Mouse (Mus musculus) ovary, adult 18-20 months (tissue): ENCODE results near the gene Nisch.

Experiments
- DNase-seq: peaks from one replicate; pipeline ENCODE4 v3.0.0; 2022; ENCODE audit warnings: low spot score, mixed read lengths

The Nisch gene

GRCm38 (mm10) chr14:31216846-31217245 is at the start of gene Nisch:
Gene Nisch, minus strand, starts transcription at chr14:31216946.
- DNase-seq, result no peak

DNA sequence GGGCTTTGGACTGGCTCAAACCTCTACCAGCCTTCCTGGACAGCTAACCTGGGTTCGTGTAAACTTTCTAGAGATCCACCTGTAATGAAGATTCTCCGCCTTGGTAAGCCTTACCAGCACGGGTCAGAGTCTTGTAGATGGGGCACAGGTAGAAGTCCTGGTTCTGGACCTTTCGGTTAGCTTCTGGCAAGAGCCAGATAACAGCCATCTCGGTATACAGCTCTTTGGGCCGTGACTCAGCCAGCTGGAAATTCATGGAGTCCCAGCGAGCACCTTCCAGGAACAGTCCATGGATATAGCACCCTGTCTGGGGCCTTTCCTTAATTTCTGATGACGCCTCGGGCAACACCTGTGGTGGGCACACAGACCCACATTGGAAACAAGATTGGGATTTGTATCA is 44.2 kb upstream of the Nisch start:
- DNase-seq, result no peak

DNA sequence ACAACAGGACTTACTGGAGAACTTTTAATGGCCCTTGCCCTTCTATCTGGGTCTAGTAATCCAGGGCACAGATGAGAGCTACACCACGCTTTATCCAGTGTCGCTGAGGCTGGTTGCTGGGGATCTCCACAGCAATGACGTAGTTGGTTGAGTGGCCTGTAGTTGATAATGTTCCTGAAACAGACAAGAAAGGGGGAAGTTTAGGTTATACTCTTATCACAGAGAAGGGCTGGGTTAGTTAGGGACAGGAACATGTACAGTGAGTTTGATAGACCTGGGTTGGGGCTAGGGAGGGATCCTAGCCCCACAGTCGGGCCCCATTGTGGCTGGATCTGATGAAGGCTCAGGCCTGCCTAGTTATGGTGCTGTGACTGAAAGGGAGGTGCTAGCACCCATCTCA is 43.6 kb upstream of the Nisch start:
- DNase-seq, result no peak

GRCm38 (mm10) chr14:31258476-31259050 is 41.8 kb upstream of the Nisch start:
- no peak for DNase-seq

DNA sequence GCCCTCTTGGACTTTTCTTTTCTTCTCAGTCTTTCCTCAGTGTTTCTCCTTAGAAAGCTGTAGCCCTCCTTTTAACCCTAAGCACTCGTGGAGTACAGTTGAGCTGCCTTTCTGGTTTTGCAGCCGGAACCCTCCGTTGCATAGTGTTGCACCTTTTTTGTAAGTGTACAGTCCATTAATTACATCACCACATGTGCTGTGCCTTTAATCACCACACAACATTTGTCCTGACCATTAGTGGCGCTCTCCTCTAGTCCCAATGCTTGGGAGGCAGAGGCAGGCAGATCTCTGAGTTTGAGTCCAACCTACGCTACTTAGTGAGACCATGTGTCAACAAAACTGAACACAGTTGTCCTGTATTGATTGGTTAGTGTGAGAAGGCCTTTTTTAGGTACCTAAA is 35.3 kb upstream of the Nisch start:
- DNase-seq, result no peak

DNA sequence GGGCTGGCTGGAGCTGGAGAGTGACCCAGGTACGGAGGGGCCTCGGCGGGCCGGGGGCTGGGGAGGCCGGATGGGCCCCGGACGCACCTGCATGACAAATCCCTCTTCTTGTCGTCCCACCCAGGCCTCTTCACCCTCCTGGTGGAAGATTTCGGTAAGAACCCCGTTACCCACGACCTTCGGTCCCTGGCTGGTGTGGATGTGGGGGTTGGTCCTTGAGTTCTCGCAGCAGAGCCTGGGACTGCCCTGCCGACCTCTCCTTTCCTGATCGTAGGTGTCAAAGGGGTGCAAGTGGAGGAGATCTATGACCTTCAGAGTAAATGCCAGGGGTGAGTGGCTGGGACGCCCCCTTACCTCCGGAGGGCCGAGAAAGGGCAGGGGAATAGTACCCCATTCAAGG is 34.9 kb upstream of the Nisch start:
- no peak for DNase-seq

GRCm38 (mm10) chr14:31251084-31251604 is 34.4 kb upstream of the Nisch start, which contains the start of the genes Phf7 and Bap1:
Gene Phf7, minus strand, starts transcription at chr14:31251317.
Gene Bap1, plus strand, starts transcription at chr14:31251450.
- peak; percentile 89 for DNase-seq

DNA sequence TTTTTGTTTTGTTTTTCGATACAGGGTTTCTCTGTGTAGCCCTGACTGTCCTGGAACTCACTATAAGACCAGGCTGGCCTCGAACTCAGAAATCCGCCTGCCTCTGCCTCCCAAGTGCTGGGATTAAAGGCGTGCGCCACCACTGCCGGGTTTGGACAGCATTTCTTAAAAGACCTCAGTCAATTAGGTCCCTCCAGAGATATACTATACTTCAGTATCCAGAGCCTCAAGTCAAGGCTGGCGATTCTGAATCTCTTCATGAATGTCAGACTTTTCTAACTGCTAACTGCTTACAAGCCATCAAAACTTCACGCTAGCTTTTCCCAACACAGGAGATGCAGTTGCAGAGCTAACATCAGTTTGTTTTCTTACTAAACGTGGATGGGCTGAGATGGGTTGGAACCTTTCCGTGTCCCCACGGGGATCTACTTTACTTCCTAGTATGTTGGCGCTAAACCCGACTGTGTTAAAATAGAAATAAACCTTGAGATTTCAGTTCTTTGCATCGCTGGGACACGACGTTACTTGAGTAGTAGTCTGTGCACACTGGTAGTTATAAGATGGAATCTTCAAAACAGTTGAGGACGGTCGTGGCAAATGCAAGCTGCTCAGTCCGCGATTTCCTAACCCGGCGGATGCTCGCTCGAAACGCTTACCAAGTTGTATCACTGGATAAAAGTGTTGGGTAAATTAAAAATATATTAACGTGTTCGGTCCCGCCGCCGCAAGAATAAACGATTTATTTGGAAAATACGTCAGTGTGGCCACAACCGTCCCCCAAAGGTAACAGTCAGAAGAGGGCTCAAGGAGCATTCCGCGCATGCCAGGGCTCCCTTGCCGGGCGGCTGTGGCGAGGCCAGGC is 33.7 kb upstream of the Nisch start:
- DNase-seq, result no peak

DNA sequence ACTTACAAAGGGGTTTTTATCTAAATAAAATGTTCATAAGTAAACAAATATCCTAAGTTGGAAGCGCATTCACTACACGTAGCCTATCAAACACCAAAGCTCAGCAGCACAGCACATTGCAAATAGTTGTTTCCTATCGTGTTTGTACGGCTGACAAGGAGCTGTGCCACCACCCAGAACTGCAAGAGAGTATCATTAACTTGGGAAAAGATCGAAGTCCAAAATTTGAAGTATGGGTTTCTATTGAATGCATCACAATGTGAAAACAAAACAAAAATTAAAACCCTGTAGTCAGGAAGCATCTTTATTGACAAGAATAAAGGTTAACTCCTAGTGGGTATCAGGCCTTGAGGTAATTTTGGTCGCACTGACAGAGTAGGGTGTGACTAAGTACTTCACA is 31.6 kb upstream of the Nisch start:
- no peak for DNase-seq

DNA sequence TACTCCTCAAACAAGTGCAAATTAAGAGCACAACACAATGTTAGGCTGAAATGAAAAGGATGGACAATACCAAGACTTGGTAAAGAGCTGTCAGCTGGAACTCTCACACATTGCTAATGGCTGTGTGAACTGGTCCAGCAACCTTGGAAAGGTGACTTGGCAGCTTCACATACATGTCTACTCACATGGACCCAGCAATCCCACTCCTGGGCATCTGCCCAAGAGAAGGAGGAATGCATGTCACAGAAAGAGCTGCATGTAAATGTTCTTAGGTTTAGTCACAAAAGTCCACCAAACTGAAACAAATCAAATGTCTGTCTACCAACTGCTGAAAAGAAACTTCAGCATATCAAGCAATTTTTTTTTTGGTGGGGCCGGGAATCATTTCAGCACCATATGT is 29.2 kb upstream of the Nisch start:
- no peak for DNase-seq

- no peak for DNase-seq
These were observed 28.0 kb upstream of the Nisch start for GRCm38 (mm10) chr14:31244777-31245176.

DNA sequence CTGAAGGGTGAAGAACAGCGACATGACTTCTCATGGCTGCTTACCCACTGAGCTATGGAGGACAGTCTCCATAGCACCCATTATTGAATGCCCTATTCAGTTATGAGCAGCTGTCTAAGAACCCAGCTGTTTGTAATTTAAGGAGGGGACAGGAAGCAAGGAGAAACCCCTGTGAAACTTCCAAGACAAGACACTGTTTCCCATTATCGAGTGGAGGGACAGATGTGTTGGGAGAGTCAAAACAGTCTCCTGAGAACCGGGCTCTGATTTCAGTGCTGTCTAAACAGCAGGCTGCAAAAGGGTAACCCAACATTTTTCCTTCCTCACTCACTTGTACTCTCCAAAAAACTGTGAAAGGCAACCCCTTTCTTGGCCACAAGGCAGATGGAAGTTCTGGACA is 23.8 kb upstream of the Nisch start:
- no peak for DNase-seq

DNA sequence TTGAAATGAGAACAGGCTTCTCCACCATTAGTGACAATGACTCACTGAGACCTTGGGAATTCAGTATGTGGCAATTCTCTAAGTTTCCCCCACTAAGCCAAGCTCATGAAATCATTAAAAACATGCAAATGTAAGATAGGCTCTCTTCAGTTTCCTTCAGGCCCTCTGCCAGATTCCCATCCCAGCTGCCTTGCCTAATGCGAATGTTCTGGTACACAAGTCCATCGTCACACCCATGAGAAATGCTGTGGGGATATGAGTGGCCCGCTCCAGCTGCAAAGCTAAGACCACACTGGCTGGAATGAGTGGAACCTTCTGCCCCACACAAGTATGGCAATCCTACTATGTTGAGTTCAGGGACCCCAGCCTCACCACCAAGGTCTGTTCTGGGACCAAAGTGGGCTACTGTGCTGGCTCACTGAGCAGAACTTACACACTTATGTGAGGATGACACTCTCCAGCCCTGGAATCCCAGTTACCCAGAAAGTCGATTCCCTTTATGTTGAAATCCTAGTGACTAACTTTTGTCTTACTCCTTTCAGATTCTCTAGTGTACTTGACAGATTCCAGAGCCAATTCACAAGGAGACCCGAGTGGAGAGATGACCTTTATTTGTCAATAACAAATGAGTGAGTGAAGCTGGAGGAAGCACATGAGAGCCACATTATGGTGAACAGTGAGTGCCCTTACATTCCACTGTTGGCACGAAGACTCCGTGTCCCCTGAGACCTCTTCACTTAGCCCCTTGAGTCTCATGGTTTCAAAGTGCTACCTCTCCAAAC is 20.5 kb upstream of the Nisch start:
- no peak for DNase-seq

DNA sequence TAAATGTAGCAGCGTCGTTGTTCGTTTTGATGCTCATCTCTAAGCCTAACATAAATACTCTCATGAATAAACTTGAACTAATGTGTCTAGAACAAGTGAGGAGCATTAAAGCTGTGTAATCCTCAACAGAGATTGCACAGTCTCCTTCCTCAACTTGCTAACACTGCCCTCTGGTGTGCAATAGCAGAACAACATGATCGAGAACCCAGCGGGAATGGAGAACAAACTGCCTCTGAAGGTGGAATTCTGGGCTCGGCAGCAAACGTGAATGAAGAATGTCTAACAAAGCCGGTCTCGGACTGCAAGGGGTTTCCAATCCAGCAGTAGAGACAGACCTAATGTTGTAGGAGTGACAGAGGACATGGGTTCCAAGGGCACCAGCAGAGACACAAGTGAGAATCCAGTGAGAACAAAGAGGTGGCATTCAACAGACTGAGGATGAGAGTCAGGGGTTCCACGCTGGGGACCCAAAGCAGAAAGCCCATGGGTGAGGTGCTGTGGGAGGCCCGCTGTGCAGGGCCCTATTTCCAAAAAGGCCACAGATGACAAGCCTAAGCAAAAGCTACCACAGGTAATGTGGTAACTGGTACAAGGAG is 17.3 kb upstream of the Nisch start:
- peak; percentile 48 for DNase-seq

DNA sequence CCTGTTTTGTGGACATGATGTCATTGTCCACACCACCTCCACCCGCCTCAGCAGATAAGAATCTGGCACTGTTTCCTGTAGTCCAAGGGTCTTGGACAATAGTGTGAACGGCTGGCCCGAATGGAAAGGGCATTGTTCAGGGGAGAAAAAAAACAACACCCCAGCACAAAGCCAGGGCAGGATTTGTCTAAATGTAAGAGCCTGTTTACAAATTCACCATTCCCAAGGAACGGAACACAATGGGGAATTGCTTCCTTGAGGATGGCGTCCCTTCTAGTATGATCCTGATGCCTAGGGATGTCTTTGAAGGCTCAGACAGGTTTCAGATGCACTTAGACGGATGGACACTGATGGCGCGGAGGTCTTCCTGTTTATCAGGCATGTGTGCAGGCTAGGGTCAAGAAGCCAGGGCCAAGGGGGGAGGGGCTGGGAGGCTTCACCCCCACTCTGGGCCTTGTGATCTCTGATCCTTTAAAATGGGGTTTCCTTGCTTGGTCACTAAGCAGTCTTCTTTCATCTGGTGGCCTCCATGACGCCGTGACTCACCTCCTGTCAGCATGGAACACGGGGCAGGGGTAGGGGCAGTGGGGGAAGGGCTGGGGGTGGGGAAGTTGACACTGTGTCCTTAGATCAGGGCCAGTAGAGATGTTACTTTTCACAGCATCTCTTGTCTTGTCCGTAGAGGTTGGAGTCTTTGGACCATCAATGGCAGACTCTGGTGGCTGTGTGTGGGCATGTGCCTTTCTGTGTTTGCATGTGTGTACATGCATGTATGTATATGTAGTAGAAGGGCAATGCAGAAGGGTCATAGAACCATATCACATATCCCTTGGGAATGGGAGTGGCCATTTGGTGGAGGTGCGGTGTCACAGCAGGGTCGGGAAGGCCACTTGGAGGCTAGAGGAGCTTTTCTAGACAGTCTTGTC is 16.6 kb upstream of the Nisch start:
- DNase-seq, result no peak

DNA sequence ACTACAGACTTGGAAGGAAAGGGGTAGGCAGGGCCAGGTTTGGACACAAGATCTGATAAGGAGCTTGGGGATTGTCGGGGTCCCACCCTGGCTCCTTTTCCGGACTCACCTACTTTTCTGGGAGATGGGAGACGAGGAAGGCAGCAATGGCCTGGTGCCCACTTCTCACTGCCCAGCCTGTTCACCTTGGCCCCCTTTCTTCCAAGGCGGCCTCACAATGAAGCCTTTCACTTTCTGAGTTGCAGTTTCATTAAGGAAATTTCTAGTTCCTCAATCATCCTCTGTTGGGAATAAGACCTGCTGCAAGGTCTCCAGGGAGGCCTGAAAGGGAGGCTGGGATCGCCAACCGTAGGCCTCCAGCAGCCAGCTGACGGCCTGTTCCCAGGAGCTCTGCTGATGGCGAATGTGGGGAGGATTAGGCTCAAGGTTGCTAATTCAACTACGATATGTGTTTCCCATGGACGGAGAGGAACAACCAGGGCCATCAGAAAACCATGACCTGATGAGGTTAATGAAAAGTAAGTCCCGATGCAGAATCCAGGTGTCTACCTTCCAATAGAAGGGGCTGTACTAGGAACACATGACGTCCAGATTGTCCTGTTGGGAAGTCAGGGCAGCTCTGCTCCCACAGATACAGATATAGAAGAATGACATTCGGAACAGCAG is 15.8 kb upstream of the Nisch start:
- DNase-seq, result no peak

DNA sequence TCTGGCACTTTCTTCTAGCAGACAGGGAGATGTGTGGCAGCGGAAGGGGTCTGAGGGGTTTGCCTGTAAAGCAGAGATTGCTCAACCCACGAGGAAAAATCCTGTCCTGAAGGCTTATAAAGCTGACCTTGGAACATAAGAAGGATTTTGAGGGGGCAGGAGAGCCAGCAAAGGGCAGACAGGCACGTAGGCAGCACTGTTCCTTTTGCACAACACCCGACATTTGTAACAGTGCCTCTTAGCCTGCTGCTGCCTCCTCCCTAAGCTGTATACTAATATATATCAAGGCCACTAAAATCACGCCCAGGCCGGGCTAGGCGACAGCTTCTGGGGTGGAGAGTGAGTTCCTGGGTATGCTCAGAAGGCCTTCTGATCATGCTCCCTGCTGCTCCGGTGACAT is 13.7 kb upstream of the Nisch start:
- no peak for DNase-seq

- DNase-seq, result no peak
These were observed 11.5 kb upstream of the Nisch start for GRCm38 (mm10) chr14:31228234-31228633.

- DNase-seq, result peak; percentile 86
These were observed 10.2 kb upstream of the Nisch start for GRCm38 (mm10) chr14:31226978-31227377.

DNA sequence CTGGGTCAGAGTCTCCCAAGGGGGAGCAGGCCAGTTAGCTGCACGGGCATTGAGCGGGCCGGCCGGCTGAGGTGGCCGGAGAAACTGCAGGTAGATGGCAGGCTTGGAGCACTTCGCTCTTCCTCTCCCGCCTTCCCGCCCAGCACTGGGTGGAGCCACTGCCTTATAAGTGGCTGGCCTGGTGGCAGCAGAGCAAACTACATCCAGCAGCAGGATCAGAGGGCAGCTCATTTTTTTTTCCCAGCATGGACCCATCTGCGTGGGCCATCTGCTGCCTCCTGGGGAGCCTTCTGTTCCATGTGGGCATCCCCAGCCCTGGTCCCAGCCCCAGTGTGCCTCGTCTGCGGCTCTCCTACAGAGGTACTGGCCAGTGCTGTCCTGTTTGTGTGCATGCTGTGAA is 920 bp upstream of the Nisch start, which contains the start of gene Sema3g:
Gene Sema3g (plus strand): TSS at position 195 of the 400 bp plus-strand sequence.
- peak; percentile 59 for DNase-seq
